Comparison of ENCODE assay signal across 8 mouse cellular contexts in genomic region chr12:55301472-55302300, GRCm38 (mm10). TPM values are rescaled to one million over a fixed set of nuclear protein-coding genes. Genes with fewer than 3 reads are reported as not detected.
DNase-seq lines count a peak whose midpoint lies in the region; ATAC-seq and TF ChIP-seq lines count a peak whose summit lies in the region.

No protein-coding gene starts in this region.

- peaks cover 39% of the 10 kb centered on the region for H3K79me2 ChIP-seq in C2C12 (ENCODE audit: control insufficient read depth, insufficient read depth)

- peak overlapping the region; percentile 68 for H3K9ac ChIP-seq in embryonic facial prominence, embryonic 12.5 days
- peak overlapping the region; percentile 64 for H3K9ac ChIP-seq in intestine, embryonic 15.5 days

- H3K4me3 ChIP-seq in C2C12 (ENCODE audit: insufficient read depth, poor library complexity, severe bottlenecking): peak overlapping the region; percentile 46
- H3K4me3 ChIP-seq in embryonic facial prominence, embryonic 12.5 days: peak overlapping the region; percentile 53
- peak overlapping the region; percentile 62 for H3K4me3 ChIP-seq in intestine, embryonic 15.5 days (replicated peaks)

- no peaks in the 10 kb centered on the region for H3K9me3 ChIP-seq in embryonic facial prominence, embryonic 12.5 days
- H3K9me3 ChIP-seq in intestine, embryonic 15.5 days: no peaks in the 10 kb centered on the region

- intact Hi-C loops in heart, postnatal 25 days (cut with DNase I): loop anchor here (5.0 to 10.0 kb wide), 2 partner anchors 314 to 523 kb away; partner anchors contain the start of genes Gm20403 and Ralgapa1

- H3K4me1 ChIP-seq in embryonic facial prominence, embryonic 12.5 days: peaks cover 14% of the 10 kb centered on the region
- peaks cover 14% of the 10 kb centered on the region for H3K4me1 ChIP-seq in intestine, embryonic 15.5 days (replicated peaks)

- H3ac ChIP-seq in C2C12 (ENCODE audit: control insufficient read depth, insufficient read length, low read depth): peak overlapping the region; percentile 13

- H3K4me2 ChIP-seq in embryonic facial prominence, embryonic 12.5 days (replicated peaks): peak overlapping the region; percentile 67
- H3K4me2 ChIP-seq in intestine, embryonic 15.5 days (replicated peaks): peak overlapping the region; percentile 60

- H3K27ac ChIP-seq in embryonic facial prominence, embryonic 12.5 days: peak overlapping the region; percentile 89
- H3K27ac ChIP-seq in intestine, embryonic 15.5 days: peak overlapping the region; percentile 94

- WGBS in embryonic facial prominence, embryonic 12.5 days: 43% methylated on average over 11 of the region's 11 CpGs
- 37% methylated on average over 11 of the region's 11 CpGs for WGBS in intestine, embryonic 15.5 days

- no peak for TF ChIP-seq CTCF in C2C12 (IDR thresholded peaks at IDR 0.05; ENCODE audit: control insufficient read depth, insufficient read depth, insufficient read length)

- no peaks in the 10 kb centered on the region for H3K27me3 ChIP-seq in C2C12 (ENCODE audit: control insufficient read depth, insufficient read depth, insufficient read length)
- H3K27me3 ChIP-seq in embryonic facial prominence, embryonic 12.5 days: no peaks in the 10 kb centered on the region
- no peaks in the 10 kb centered on the region for H3K27me3 ChIP-seq in intestine, embryonic 15.5 days (replicated peaks)

- H3K79me3 ChIP-seq in C2C12 (ENCODE audit: low read depth): peaks cover 15% of the 10 kb centered on the region

- no peak for ATAC-seq in embryonic facial prominence, embryonic 12.5 days (ENCODE audit: insufficient number of reproducible peaks, insufficient read depth, low FRiP score, low TSS enrichment)
- peak; percentile 5; the same call in 1 of the 2 replicates for ATAC-seq in intestine, embryonic 15.5 days

- H3K36me3 ChIP-seq in C2C12 (ENCODE audit: control insufficient read depth, insufficient read depth): peaks cover 32% of the 10 kb centered on the region
- H3K36me3 ChIP-seq in embryonic facial prominence, embryonic 12.5 days: peaks cover 22% of the 10 kb centered on the region
- peaks cover 2% of the 10 kb centered on the region; the same call in 1 of the 2 replicates for H3K36me3 ChIP-seq in intestine, embryonic 15.5 days

- peak; percentile 88 for DNase-seq in heart, adult 11 months
- no peak for DNase-seq in heart, postnatal 25 days (ENCODE audit: low spot score)
- DNase-seq in neural tube, embryonic 10.5 days (ENCODE audit: extremely low spot score, low spot score): peak; percentile 28
- DNase-seq in gastrocnemius, postnatal 25 days: no peak
- no peak for DNase-seq in cerebellum, adult 9-10 months

TF ChIP-seq in C2C12, 6 proteins besides CTCF, POLR2A, EP300 and RAD21:
- no peak for TF ChIP-seq MYOD1 (IDR thresholded peaks at IDR 0.05; ENCODE audit: control insufficient read depth, insufficient read length, low read depth)

RNA-seq across cellular contexts. Expression of gene Ppp2r3c, which starts 1.1 kb away (rescaled TPM):
- 1 to 10 TPM; 8.3 to 9.3 TPM for total RNA-seq in heart, postnatal 25 days (2021)
- 3.8 TPM for polyA plus RNA-seq in C2C12 (2012; fragmentation: generic; extraction: Trizol)
- 20.7 and 22.1 TPM in 2 replicates for polyA plus RNA-seq in embryonic facial prominence, embryonic 12.5 days (2016; fragmentation: Nextera tagmentation; extraction: Ambion mirVana)
- 10.9 and 11.3 TPM in 2 replicates for polyA plus RNA-seq in intestine, embryonic 15.5 days (2015; fragmentation: Nextera tagmentation; extraction: Ambion mirVana)
- total RNA-seq in gastrocnemius, postnatal 25 days (2021): 10 to 100 TPM; 10.1 to 10.3 TPM

RNA-seq across cellular contexts. Expression of gene 1110008L16Rik, which starts 2.3 kb away (rescaled TPM):
- total RNA-seq in heart, postnatal 25 days (2021): 1 to 10 TPM; 9.1 to 9.5 TPM
- polyA plus RNA-seq in C2C12 (2012; fragmentation: generic; extraction: Trizol): 7.6 TPM
- 15.4 and 16.0 TPM in 2 replicates for polyA plus RNA-seq in embryonic facial prominence, embryonic 12.5 days (2016; fragmentation: Nextera tagmentation; extraction: Ambion mirVana)
- polyA plus RNA-seq in intestine, embryonic 15.5 days (2015; fragmentation: Nextera tagmentation; extraction: Ambion mirVana): 19.3 and 19.5 TPM in 2 replicates
- 1 to 10 TPM; 8.7 to 8.9 TPM for total RNA-seq in gastrocnemius, postnatal 25 days (2021)

Comparison
In these comparisons a context has a peak if more than half of its experiments do, and no peak if none do; other contexts are left out.
1. DNase-seq: peak in heart, adult 11 months (single experiment) and neural tube, embryonic 10.5 days (single experiment); none in heart, postnatal 25 days (single experiment), gastrocnemius, postnatal 25 days (single experiment) and cerebellum, adult 9-10 months (single experiment).
2. Peak in every context shown above with its lines, with median percentiles within 50 percentile points of each other: H3K4me3 ChIP-seq.